Mouse (Mus musculus): ENCODE measurements around the gene Aoc3.
"Not testable (repeated sequence)": the region's sequence is repeated elsewhere in the genome, so short reads cannot be mapped to it uniquely, and the experiment has no call there.

The Aoc3 gene

DNA sequence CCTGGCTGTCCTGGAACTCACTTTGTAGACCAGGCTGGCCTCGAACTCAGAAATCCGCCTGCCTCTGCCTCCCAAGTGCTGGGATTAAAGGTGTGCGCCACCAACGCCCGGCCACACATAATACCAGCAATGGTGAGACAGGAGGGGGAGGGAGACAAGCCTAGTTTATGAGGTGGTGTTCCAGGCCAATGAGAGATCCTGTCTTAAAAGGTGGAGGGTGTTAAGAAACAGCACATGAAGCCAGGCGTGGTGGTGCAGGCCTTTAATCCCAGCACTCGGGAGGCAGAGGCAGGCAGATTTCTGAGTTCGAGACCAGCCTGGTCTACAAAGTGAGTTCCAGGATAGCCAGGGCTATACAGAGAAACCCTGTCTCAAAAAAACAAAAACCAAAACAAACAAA, 47.8 kb downstream of the Aoc3 start:
- DNase-seq: not testable (repeated sequence)

DNA sequence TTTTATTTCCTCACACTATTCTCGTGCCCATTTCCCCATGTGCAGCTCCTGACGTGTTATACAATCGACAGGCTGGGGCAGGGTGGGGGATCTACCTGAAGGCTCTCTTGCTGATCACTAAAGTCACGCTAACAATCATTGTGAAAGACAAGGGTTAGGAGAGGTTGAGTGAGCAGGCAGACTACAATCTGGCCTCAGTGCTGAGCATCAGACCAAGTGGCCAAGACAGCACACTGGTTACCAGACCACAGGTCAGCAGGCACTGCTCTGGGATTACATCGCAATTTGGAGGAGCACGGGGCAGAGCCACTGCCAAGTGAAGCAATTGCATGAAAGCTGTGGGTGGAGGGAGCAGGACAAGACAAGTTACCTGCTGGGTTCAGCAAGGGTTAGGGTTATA, 48.5 kb downstream of the Aoc3 start:
- DNase-seq: no peak

DNA sequence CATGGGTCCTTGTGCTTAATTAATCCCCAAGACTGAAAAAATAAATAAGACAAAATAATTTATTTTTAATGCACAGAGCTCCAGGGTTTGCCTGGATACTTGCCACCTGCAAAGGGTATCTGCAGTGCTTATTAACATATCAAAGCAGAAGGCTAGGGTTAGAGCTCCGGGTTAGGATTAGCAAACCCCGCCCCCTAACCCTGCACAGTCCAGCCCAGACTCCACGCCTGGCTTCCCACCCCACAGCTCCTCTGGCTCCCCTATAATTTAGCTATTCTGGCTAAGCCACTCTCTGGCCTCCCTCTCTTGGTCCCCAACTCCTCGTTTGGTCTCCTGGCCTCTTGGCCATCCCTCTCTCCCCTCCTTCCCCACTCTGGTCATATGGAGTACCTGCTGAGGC, 51.4 kb downstream of the Aoc3 start:
- no peak for DNase-seq

All from cerebellum, postnatal 14 days (tissue).